Mouse (Mus musculus) spleen, postnatal 10 days (tissue): ENCODE results near the gene Dhrs1.

ENCODE experiments used
- DNase-seq, 2 experiments: peaks; one replicate each; pipeline ENCODE4 v3.0.0; 2021 to 2022; ENCODE audit warnings: low spot score in 2 of 2

Dhrs1 gene

GRCm38 (mm10) chr14:55763166-55763565 is 17.7 kb upstream of the Dhrs1 start:
- no peak for DNase-seq

GRCm38 (mm10) chr14:55762001-55762821 is 16.7 kb upstream of the Dhrs1 start:
- DNase-seq, result peak; percentile 36 to 47

GRCm38 (mm10) chr14:55761163-55761562 is 15.7 kb upstream of the Dhrs1 start, which contains the start of gene Ltb4r2:
TSS of gene Ltb4r2 (plus strand) at chr14:55761428.
- DNase-seq, result no peak

GRCm38 (mm10) chr14:55760156-55760555 is 14.7 kb upstream of the Dhrs1 start:
- peak; percentile 82 to 88 for DNase-seq

GRCm38 (mm10) chr14:55758363-55758784 is 12.9 kb upstream of the Dhrs1 start, which contains the start of gene Cideb:
TSS of gene Cideb (minus strand) at chr14:55758458.
- no peak for DNase-seq

GRCm38 (mm10) chr14:55757566-55757965 is 12.1 kb upstream of the Dhrs1 start:
- no peak for DNase-seq

GRCm38 (mm10) chr14:55747051-55747847 is 1.8 kb upstream of the Dhrs1 start:
- DNase-seq, result no peak

- DNase-seq, result no peak
Observed at GRCm38 (mm10) chr14:55745861-55746237, 359 bp upstream of the Dhrs1 start.

- peak; percentile 89 to 90 for DNase-seq
Observed at GRCm38 (mm10) chr14:55743711-55744110, 1.8 kb downstream of the Dhrs1 start.

- DNase-seq, result no peak
Observed at GRCm38 (mm10) chr14:55737086-55737687, 8.3 kb downstream of the Dhrs1 start.

- no peak for DNase-seq
Observed at GRCm38 (mm10) chr14:55735758-55736157, 9.7 kb downstream of the Dhrs1 start.

GRCm38 (mm10) chr14:55735334-55735733 is 10.2 kb downstream of the Dhrs1 start:
- no peak for DNase-seq

- DNase-seq, result no peak
Observed at GRCm38 (mm10) chr14:55734869-55735268, 10.6 kb downstream of the Dhrs1 start.

GRCm38 (mm10) chr14:55733889-55734288 is 11.6 kb downstream of the Dhrs1 start:
- DNase-seq, result no peak

- DNase-seq, result no peak
Observed at GRCm38 (mm10) chr14:55730531-55731032, 14.9 kb downstream of the Dhrs1 start.

- no peak for DNase-seq
Observed at GRCm38 (mm10) chr14:55730116-55730515, 15.4 kb downstream of the Dhrs1 start.

GRCm38 (mm10) chr14:55727889-55728685 is 17.4 kb downstream of the Dhrs1 start:
- DNase-seq, result no peak

GRCm38 (mm10) chr14:55726261-55726660 is 19.2 kb downstream of the Dhrs1 start:
- DNase-seq, result no peak

- peak in 1 of 2 experiments; percentile 53 for DNase-seq
Observed at GRCm38 (mm10) chr14:55724411-55724871, 21.0 kb downstream of the Dhrs1 start.

- DNase-seq, result no peak
Observed at GRCm38 (mm10) chr14:55723433-55723832, 22.1 kb downstream of the Dhrs1 start.

GRCm38 (mm10) chr14:55722438-55722945 is 23.0 kb downstream of the Dhrs1 start:
- DNase-seq, result no peak
